Mouse (Mus musculus): Measurements from ENCODE around the gene Vsig2. TPM values are rescaled to one million over a fixed set of nuclear protein-coding genes. Genes with fewer than 3 reads are reported as not detected.
A peak's percentile ranks its signal among the peaks of the same experiment; 100 is the strongest.

Gene Vsig2
- polyA plus RNA-seq, 1 experiment from 2014 or later: 2.1 TPM

- no peak for ATAC-seq (replicated peaks; ENCODE audit: extremely low read depth, insufficient read depth, low FRiP score)
- Histone ChIP-seq H3K27ac (ENCODE audit: low read length) (no peak overlapping the region), H3K4me2 (ENCODE audit: low read depth, low read length) (no peak overlapping the region), H3K9me3 (replicated peaks; ENCODE audit: control insufficient read depth, low read length) (no peaks in the 10 kb centered on the region), H3K4me1 (ENCODE audit: control insufficient read depth, insufficient read depth, low read length) (peaks cover 11% of the 10 kb centered on the region), H3K27me3 (ENCODE audit: control insufficient read depth, insufficient read depth, low read length) (no peaks in the 10 kb centered on the region), H3K9ac (ENCODE audit: low read length) (no peak overlapping the region), H3K36me3 (ENCODE audit: control insufficient read depth, insufficient read depth) (peaks cover 7% of the 10 kb centered on the region; the same call in 1 of the 2 replicates), H3K4me3 (ENCODE audit: low read length) (no peak overlapping the region)
- 64% methylated on average over 3 of the region's 3 CpGs for WGBS
Observed at GRCm38 (mm10) chr9:37514456-37514855, 24.6 kb upstream of the Vsig2 start.

DNA sequence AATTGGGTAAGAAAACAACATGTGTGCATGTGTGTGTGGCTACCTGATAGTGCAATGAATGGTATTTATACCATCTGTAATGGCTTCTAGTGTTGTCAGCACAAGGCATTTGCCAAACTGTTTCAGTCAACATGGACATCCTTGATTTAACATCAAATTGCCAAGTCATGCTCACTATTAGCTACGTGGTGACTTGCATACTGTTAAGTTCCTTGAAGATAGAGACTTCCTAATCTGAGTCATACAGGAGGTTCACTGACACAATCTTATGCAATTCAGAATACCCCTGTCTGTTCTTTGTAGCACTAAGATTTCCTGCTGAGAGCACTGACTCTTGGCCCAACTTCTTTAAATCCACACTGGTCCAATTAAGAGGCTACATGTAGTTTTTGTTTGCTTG lies 21.6 kb upstream of the Vsig2 start:
- Histone ChIP-seq H3K9ac (ENCODE audit: low read length) (no peak overlapping the region), H3K4me1 (ENCODE audit: control insufficient read depth, insufficient read depth, low read length) (peaks cover 11% of the 10 kb centered on the region), H3K36me3 (ENCODE audit: control insufficient read depth, insufficient read depth) (peaks cover 18% of the 10 kb centered on the region), H3K27ac (ENCODE audit: low read length) (no peak overlapping the region), H3K4me3 (ENCODE audit: low read length) (no peak overlapping the region), H3K4me2 (ENCODE audit: low read depth, low read length) (no peak overlapping the region), H3K27me3 (ENCODE audit: control insufficient read depth, insufficient read depth, low read length) (no peaks in the 10 kb centered on the region), H3K9me3 (replicated peaks; ENCODE audit: control insufficient read depth, low read length) (no peaks in the 10 kb centered on the region)
- ATAC-seq (replicated peaks; ENCODE audit: extremely low read depth, insufficient read depth, low FRiP score): no peak; the same call in 1 of the 2 replicates
- 65% methylated on average over 1 of the region's 1 CpGs for WGBS

DNA sequence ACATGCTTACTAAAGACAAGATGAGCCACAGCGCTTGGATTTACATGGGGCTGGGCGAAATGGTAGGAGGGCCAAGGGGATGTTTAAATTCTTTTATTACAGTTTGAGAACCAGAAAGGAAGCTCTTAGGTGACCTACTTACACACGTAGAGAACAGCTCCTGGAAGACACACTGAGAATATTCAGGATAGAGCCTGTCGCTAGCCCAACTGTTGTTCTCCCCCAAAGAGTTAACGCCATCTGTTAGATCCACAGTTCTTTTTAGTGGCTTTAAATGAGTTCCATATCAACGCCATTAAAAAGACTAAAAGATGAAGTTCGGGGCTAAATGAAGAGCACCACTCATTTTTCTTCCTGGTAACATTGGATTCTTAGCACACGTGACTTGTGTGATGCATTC lies 20.1 kb upstream of the Vsig2 start:
- Histone ChIP-seq H3K9ac (ENCODE audit: low read length) (no peak overlapping the region), H3K9me3 (replicated peaks; ENCODE audit: control insufficient read depth, low read length) (no peaks in the 10 kb centered on the region), H3K27ac (ENCODE audit: low read length) (no peak overlapping the region), H3K4me2 (ENCODE audit: low read depth, low read length) (no peak overlapping the region), H3K36me3 (ENCODE audit: control insufficient read depth, insufficient read depth) (peaks cover 27% of the 10 kb centered on the region), H3K4me1 (ENCODE audit: control insufficient read depth, insufficient read depth, low read length) (peaks cover 10% of the 10 kb centered on the region), H3K4me3 (ENCODE audit: low read length) (no peak overlapping the region), H3K27me3 (ENCODE audit: control insufficient read depth, insufficient read depth, low read length) (no peaks in the 10 kb centered on the region)
- 93% methylated on average over 8 of the region's 8 CpGs for WGBS
- no peak for ATAC-seq (replicated peaks; ENCODE audit: extremely low read depth, insufficient read depth, low FRiP score)

GRCm38 (mm10) chr9:37519995-37520394 lies 19.1 kb upstream of the Vsig2 start:
- Histone ChIP-seq H3K4me1 (ENCODE audit: control insufficient read depth, insufficient read depth, low read length) (peaks cover 5% of the 10 kb centered on the region), H3K4me3 (ENCODE audit: low read length) (no peak overlapping the region), H3K9me3 (replicated peaks; ENCODE audit: control insufficient read depth, low read length) (no peaks in the 10 kb centered on the region), H3K4me2 (ENCODE audit: low read depth, low read length) (no peak overlapping the region), H3K27me3 (ENCODE audit: control insufficient read depth, insufficient read depth, low read length) (no peaks in the 10 kb centered on the region), H3K36me3 (ENCODE audit: control insufficient read depth, insufficient read depth) (peaks cover 28% of the 10 kb centered on the region), H3K27ac (ENCODE audit: low read length) (no peak overlapping the region), H3K9ac (ENCODE audit: low read length) (no peak overlapping the region)
- no peak for ATAC-seq (replicated peaks; ENCODE audit: extremely low read depth, insufficient read depth, low FRiP score)
- 88% methylated on average over 2 of the region's 2 CpGs for WGBS

DNA sequence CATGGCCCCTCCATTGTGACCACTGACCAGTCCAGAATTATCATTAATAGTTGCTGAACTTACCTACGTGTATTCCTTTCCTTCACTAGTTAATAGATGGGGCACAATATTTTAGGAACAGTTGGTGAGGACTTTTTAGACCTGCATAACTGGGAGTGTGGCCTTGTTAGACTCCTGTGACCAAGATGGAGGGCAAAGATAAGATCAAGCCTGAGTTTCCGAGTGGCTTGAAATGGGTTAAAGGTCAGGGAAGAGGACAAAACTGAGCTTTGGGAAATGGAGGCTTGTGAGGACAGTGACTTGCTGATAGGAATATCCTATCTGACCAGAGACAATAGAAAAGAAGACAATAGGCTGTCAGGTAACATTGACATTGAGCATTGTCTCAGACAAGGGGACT lies 13.6 kb upstream of the Vsig2 start:
- peaks cover 22% of the 10 kb centered on the region for H3K4me1 ChIP-seq (ENCODE audit: control insufficient read depth, insufficient read depth, low read length)
- H3K9ac ChIP-seq (ENCODE audit: low read length): no peak overlapping the region
- no peak overlapping the region for H3K4me3 ChIP-seq (ENCODE audit: low read length)
- no peak overlapping the region for H3K27ac ChIP-seq (ENCODE audit: low read length)
- no peak overlapping the region for H3K4me2 ChIP-seq (ENCODE audit: low read depth, low read length)
- ATAC-seq (replicated peaks; ENCODE audit: extremely low read depth, insufficient read depth, low FRiP score): no peak
- no peaks in the 10 kb centered on the region for H3K9me3 ChIP-seq (replicated peaks; ENCODE audit: control insufficient read depth, low read length)
- 72% methylated on average over 2 of the region's 2 CpGs for WGBS
- peaks cover 21% of the 10 kb centered on the region for H3K36me3 ChIP-seq (ENCODE audit: control insufficient read depth, insufficient read depth)
- peaks cover 13% of the 10 kb centered on the region for H3K27me3 ChIP-seq (ENCODE audit: control insufficient read depth, insufficient read depth, low read length)

- H3K27ac ChIP-seq (ENCODE audit: low read length): peak overlapping the region; percentile 84
- peak overlapping the region; percentile 85 for H3K4me2 ChIP-seq (ENCODE audit: low read depth, low read length)
- peaks cover 13% of the 10 kb centered on the region for H3K27me3 ChIP-seq (ENCODE audit: control insufficient read depth, insufficient read depth, low read length)
- H3K4me3 ChIP-seq (ENCODE audit: low read length): peak overlapping the region; percentile 56
- WGBS: 32% methylated on average over 21 of the region's 21 CpGs
- H3K9me3 ChIP-seq (replicated peaks; ENCODE audit: control insufficient read depth, low read length): no peaks in the 10 kb centered on the region
- H3K4me1 ChIP-seq (ENCODE audit: control insufficient read depth, insufficient read depth, low read length): peaks cover 25% of the 10 kb centered on the region
- H3K36me3 ChIP-seq (ENCODE audit: control insufficient read depth, insufficient read depth): peaks cover 17% of the 10 kb centered on the region
- no peak for ATAC-seq (replicated peaks; ENCODE audit: extremely low read depth, insufficient read depth, low FRiP score)
- peak overlapping the region; percentile 71 for H3K9ac ChIP-seq (ENCODE audit: low read length)
Observed at GRCm38 (mm10) chr9:37526443-37527395, 12.3 kb upstream of the Vsig2 start.

DNA sequence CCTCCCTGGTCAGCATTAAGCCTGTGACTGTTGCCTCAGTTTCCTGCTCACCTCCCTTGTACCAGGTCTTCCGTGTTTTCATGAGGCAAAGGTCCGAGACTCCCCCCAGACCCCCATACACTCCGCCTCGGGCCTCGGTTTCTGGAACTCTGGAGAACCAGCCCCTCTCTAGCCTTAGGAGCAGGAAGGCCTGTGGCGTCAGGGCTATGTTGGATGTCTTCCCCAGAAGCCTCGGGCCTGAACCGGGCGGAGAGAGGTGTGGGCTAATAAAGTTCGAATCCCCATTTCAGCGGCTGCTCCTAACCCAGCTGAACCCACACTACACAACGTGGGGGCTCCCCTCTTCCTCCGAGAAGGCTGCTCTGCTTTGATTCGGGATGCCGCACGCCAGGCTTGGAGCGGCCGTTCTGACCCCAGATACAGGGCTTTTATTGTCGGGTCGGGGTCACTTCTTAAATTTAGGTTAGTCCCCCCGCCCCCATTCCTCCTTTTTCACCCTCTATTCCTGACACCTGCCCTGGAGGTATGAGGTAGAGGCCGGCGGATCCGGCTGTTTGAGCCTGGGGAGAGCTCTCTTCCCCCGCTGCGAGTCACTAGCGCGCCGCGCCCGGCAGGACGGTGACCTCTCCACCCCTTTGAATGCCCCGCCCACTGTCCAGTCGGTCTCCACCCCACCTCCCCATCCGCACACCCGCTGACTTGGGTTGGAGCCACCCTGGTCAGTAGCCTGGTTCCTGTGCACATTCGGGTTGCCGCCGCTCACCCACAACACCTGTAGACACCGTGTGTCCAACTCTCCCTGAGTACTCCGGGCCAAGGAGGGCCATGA lies 11.4 kb upstream of the Vsig2 start, which contains the start of gene Esam:
TSS of gene Esam (plus strand) at position 683 of the 829 bp plus-strand sequence.
- peaks cover 13% of the 10 kb centered on the region for H3K27me3 ChIP-seq (ENCODE audit: control insufficient read depth, insufficient read depth, low read length)
- WGBS: 5% methylated on average over 41 of the region's 41 CpGs
- H3K9ac ChIP-seq (ENCODE audit: low read length): peak within 1 kb of the TSS; percentile 71
- ATAC-seq (replicated peaks; ENCODE audit: extremely low read depth, insufficient read depth, low FRiP score): peak; percentile 63
- H3K4me3 ChIP-seq (ENCODE audit: low read length): peak within 1 kb of the TSS; percentile 56
- H3K9me3 ChIP-seq (replicated peaks; ENCODE audit: control insufficient read depth, low read length): no peaks in the 10 kb centered on the region
- peak within 1 kb of the TSS; percentile 85 for H3K4me2 ChIP-seq (ENCODE audit: low read depth, low read length)
- H3K27ac ChIP-seq (ENCODE audit: low read length): peak within 1 kb of the TSS; percentile 84
- peaks cover 25% of the 10 kb centered on the region for H3K4me1 ChIP-seq (ENCODE audit: control insufficient read depth, insufficient read depth, low read length)
- H3K36me3 ChIP-seq (ENCODE audit: control insufficient read depth, insufficient read depth): peaks cover 14% of the 10 kb centered on the region

DNA sequence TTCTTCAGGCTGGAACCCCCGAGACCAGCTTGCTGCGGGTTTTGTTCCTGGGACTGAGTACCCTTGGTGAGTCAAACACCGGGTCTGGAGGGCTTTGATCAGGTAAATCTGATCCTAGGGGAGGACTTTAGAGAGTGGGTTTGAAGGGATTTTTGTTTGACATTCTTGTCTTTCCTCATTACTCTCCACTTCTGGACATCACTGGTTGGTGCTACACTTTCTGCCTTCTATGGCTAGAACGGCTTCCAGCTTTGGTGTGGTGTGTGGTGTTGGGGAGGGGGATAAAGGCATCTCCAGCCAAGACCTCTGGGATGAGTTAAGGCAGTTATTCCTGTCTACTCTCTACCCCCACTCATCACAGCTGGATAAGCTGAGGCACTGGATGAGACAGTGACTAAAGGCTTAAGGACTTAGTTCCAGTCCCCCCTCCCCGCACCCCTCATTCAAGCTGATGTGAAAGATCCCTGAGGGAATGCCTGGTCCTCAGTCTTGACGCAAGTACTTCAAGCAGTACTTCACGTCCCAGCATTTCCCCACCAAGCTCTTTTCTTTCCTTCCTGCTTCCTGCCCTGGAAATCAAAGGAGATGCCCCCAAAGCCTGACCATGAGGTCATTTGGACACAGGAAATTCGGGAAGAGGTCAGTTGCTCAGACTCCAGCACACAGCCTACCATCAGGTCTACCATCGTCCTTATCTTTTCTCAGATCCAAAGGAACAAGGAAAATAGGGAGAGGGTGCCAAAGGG lies 10.7 kb upstream of the Vsig2 start:
- Histone ChIP-seq H3K9me3 (replicated peaks; ENCODE audit: control insufficient read depth, low read length) (no peaks in the 10 kb centered on the region), H3K4me3 (ENCODE audit: low read length) (peak overlapping the region; percentile 56), H3K36me3 (ENCODE audit: control insufficient read depth, insufficient read depth) (peaks cover 8% of the 10 kb centered on the region), H3K27me3 (ENCODE audit: control insufficient read depth, insufficient read depth, low read length) (peaks cover 13% of the 10 kb centered on the region), H3K9ac (ENCODE audit: low read length) (peak overlapping the region; percentile 71), H3K4me2 (ENCODE audit: low read depth, low read length) (peak overlapping the region; percentile 85), H3K4me1 (ENCODE audit: control insufficient read depth, insufficient read depth, low read length) (peaks cover 25% of the 10 kb centered on the region), H3K27ac (ENCODE audit: low read length) (peak overlapping the region; percentile 84)
- no peak for ATAC-seq (replicated peaks; ENCODE audit: extremely low read depth, insufficient read depth, low FRiP score)
- 41% methylated on average over 9 of the region's 9 CpGs for WGBS
